Mouse (Mus musculus) granulocyte monocyte progenitor cell, adult 5-6 weeks (primary cell): Measurements from ENCODE around the gene Kbtbd4. TPM values are rescaled to one million over a fixed set of nuclear protein-coding genes. Genes with fewer than 3 reads are reported as not detected.
A peak's percentile ranks its signal among the peaks of the same experiment; 100 is the strongest.
"Not testable (repeated sequence)": the region's sequence is repeated elsewhere in the genome, so short reads cannot be mapped to it uniquely, and the experiment has no call there.

ENCODE experiments used
- ATAC-seq: replicated peaks from 2 replicates; pipeline ENCODE4 v1.8.0; 2016; ENCODE audit warnings: mild to moderate bottlenecking, moderate TSS enrichment, inconsistent platforms; ENCODE audit not compliant: poor library complexity, severe bottlenecking
- total RNA-seq, 2 experiments: library from RNA; stranded (forward) in 1 of 2; stranded (reverse) in 1 of 2; fragments of 200-712, 200-1000 nt in 1 of 2; fragments of >200 nt in 1 of 2; fragmentation: Nextera tagmentation in 1 of 2; gene quantifications; 2 replicates each; pipeline ENCODE4 v1.2.3; 2014 to 2017

The Kbtbd4 gene
- total RNA-seq (2014; fragmentation: Nextera tagmentation) (14.4 and 16.4 TPM in 2 replicates), total RNA-seq (2017) (18.1 and 26.1 TPM in 2 replicates)

- peak; percentile 92 for ATAC-seq
Observed at GRCm38 (mm10) chr2:90904076-90904855, at the start of gene Kbtbd4, which contains the start of gene Ndufs3. Gene Kbtbd4, plus strand, starts transcription at chr2:90904740. Gene Ndufs3, minus strand, starts transcription at chr2:90904827.

GRCm38 (mm10) chr2:90861486-90861885, 43.1 kb upstream of the Kbtbd4 start:
- ATAC-seq = no peak

GRCm38 (mm10) chr2:90864184-90864583, 40.4 kb upstream of the Kbtbd4 start:
- no peak for ATAC-seq

GRCm38 (mm10) chr2:90866524-90866923, 38.0 kb upstream of the Kbtbd4 start:
- peak; percentile 91 for ATAC-seq

- no peak for ATAC-seq
Observed at GRCm38 (mm10) chr2:90870136-90870601, 34.4 kb upstream of the Kbtbd4 start.

GRCm38 (mm10) chr2:90871180-90871961, 33.2 kb upstream of the Kbtbd4 start:
- no peak for ATAC-seq

GRCm38 (mm10) chr2:90874025-90874424, 30.5 kb upstream of the Kbtbd4 start:
- no peak for ATAC-seq

GRCm38 (mm10) chr2:90875239-90875638, 29.3 kb upstream of the Kbtbd4 start:
- ATAC-seq = no peak

GRCm38 (mm10) chr2:90877584-90878259, 26.8 kb upstream of the Kbtbd4 start:
- ATAC-seq = no peak

- no peak for ATAC-seq
Observed at GRCm38 (mm10) chr2:90879419-90879818, 25.1 kb upstream of the Kbtbd4 start.

- ATAC-seq = no peak
Observed at GRCm38 (mm10) chr2:90880144-90880785, 24.3 kb upstream of the Kbtbd4 start.

GRCm38 (mm10) chr2:90881824-90882223, 22.7 kb upstream of the Kbtbd4 start:
- ATAC-seq = no peak

GRCm38 (mm10) chr2:90885218-90886041, 19.1 kb upstream of the Kbtbd4 start, which contains the start of gene C1qtnf4:
Gene C1qtnf4, plus strand, starts transcription at chr2:90885860.
- no peak for ATAC-seq

- ATAC-seq = no peak
Observed at GRCm38 (mm10) chr2:90886436-90886835, 18.1 kb upstream of the Kbtbd4 start.

GRCm38 (mm10) chr2:90887627-90888026, 16.9 kb upstream of the Kbtbd4 start:
- ATAC-seq = no peak

- peak; percentile 49 for ATAC-seq
Observed at GRCm38 (mm10) chr2:90889550-90890548, 14.7 kb upstream of the Kbtbd4 start.

GRCm38 (mm10) chr2:90893673-90894298, 10.8 kb upstream of the Kbtbd4 start:
- ATAC-seq = no peak

GRCm38 (mm10) chr2:90894299-90894677, 10.3 kb upstream of the Kbtbd4 start:
- ATAC-seq = not testable (repeated sequence)
